In the genomic region with DNA sequence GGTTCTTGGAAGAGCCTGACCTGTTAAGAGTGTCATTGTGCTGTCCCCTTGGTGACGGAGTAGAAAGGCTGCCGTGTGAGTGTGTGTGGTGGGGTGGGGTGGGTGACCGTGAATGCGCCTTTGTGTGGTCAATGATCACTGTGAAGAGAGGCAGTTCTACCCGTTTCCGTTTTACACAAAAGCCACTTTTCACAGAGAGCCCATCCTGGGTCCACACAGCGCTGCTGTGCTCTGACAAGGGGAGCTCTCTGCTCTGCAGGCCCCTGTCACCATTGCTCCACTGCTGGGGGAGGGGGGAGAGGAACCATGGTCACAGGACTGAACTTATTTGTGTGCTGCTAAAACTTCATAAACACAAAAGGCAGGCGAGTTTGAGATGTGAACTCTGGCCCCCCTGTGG, we compare ENCODE assay signal across 10 mouse cellular contexts. TPM values are rescaled to one million over a fixed set of nuclear protein-coding genes. Genes with fewer than 3 reads are reported as not detected.
DNase-seq lines count a peak whose midpoint lies in the region; ATAC-seq and TF ChIP-seq lines count a peak whose summit lies in the region.
"Had no signal": no experiment of that assay in that cellular context is flagged by ENCODE, and none has a peak within 500 bp of the region (broad histone marks: within the 10 kb centered on the region; RNA-seq: fewer than 3 reads in every experiment).

No protein-coding gene starts in this region.

- ATAC-seq in limb, embryonic 14.5 days (ENCODE audit: low FRiP score, low read depth), result no peak

- TF ChIP-seq CTCF in spleen, adult 2 months (IDR thresholded peaks at IDR 0.05; ENCODE audit: extremely low read depth, insufficient read depth, insufficient read length, insufficient replicate concordance), result no peak

- no peak overlapping the region for H3K4me3 ChIP-seq in heart, embryonic 10.5 days
- H3K4me3 ChIP-seq in spleen, adult 2 months (ENCODE audit: extremely low read depth, insufficient read depth, insufficient read length), result peak overlapping the region; percentile 9; the same call in 1 of the 2 replicates
- no peak overlapping the region for H3K4me3 ChIP-seq in limb, embryonic 14.5 days (replicated peaks; ENCODE audit: low read length)

- H3K36me3 ChIP-seq in heart, embryonic 10.5 days, result peaks cover 22% of the 10 kb centered on the region
- H3K36me3 ChIP-seq in spleen, adult 2 months (ENCODE audit: control insufficient read depth, insufficient read depth, low read length), result peaks cover 11% of the 10 kb centered on the region
- H3K36me3 ChIP-seq in limb, embryonic 14.5 days (ENCODE audit: control insufficient read depth, insufficient read depth, low read length), result peaks cover 19% of the 10 kb centered on the region

- TF ChIP-seq POLR2A in spleen, adult 2 months (IDR thresholded peaks at IDR 0.05; ENCODE audit: low read depth, low read length), result no peak
- no peak for TF ChIP-seq POLR2A in limb, embryonic 14.5 days (IDR thresholded peaks at IDR 0.05; ENCODE audit: borderline replicate concordance, extremely low read depth, insufficient read depth, insufficient read length)

- no peak for DNase-seq in heart, embryonic 10.5 days (ENCODE audit: low spot score)
- no peak for DNase-seq in heart, adult 18-20 months
- DNase-seq in spleen, adult 2 months (ENCODE audit: low read depth in 1 of 2, low spot score in 2 of 2), result no peak
- no peak for DNase-seq in spleen, adult 18-20 months
- DNase-seq in limb, embryonic 14.5 days (ENCODE audit: low spot score), result no peak
- DNase-seq in telencephalon, adult 2 months (ENCODE audit: low read depth, low spot score), result peak; percentile 55
- DNase-seq in thymus, adult 18-20 months, result no peak
- DNase-seq in testis, postnatal 10 days (ENCODE audit: low spot score), result no peak
- DNase-seq: adrenal gland, adult 2 months had no signal

- H3K4me2 ChIP-seq in limb, embryonic 14.5 days (replicated peaks; ENCODE audit: low read depth, low read length, severe bottlenecking), result no peak overlapping the region

- H3K9ac ChIP-seq in limb, embryonic 14.5 days (ENCODE audit: low read depth, low read length, severe bottlenecking), result peak overlapping the region; percentile 36; the same call in 1 of the 2 replicates

- WGBS in heart, embryonic 10.5 days, result 72% methylated on average over 8 of the region's 8 CpGs
- 58% methylated on average over 8 of the region's 8 CpGs for WGBS in spleen, adult 2 months
- WGBS in limb, embryonic 14.5 days, result 83% methylated on average over 8 of the region's 8 CpGs

- H3K27ac ChIP-seq in heart, embryonic 10.5 days, result peak overlapping the region; percentile 56; the same call in 1 of the 2 replicates
- peak overlapping the region; percentile 26 for H3K27ac ChIP-seq in spleen, adult 2 months (ENCODE audit: insufficient read depth, low read length)
- no peak overlapping the region for H3K27ac ChIP-seq in limb, embryonic 14.5 days (replicated peaks; ENCODE audit: low read depth, low read length)

- H3K4me1 ChIP-seq in heart, embryonic 10.5 days, result peaks cover 37% of the 10 kb centered on the region
- H3K4me1 ChIP-seq in spleen, adult 2 months (ENCODE audit: control insufficient read depth, insufficient read depth, insufficient read length), result peaks cover 4% of the 10 kb centered on the region
- peaks cover 20% of the 10 kb centered on the region for H3K4me1 ChIP-seq in limb, embryonic 14.5 days (ENCODE audit: control insufficient read depth, insufficient read depth, low read length)

- H3K27me3 ChIP-seq in heart, embryonic 10.5 days (ENCODE audit: insufficient read depth, poor library complexity, severe bottlenecking), result no peaks in the 10 kb centered on the region
- H3K27me3 ChIP-seq in spleen, adult 2 months (ENCODE audit: control insufficient read depth, insufficient read depth, low read length), result no peaks in the 10 kb centered on the region
- H3K27me3 ChIP-seq in limb, embryonic 14.5 days (ENCODE audit: control insufficient read depth, insufficient read depth, low read length), result no peaks in the 10 kb centered on the region

- H3K9me3 ChIP-seq in heart, embryonic 10.5 days, result no peaks in the 10 kb centered on the region
- H3K9me3 ChIP-seq in limb, embryonic 14.5 days (ENCODE audit: control insufficient read depth, low read length), result no peaks in the 10 kb centered on the region

RNA-seq across cellular contexts. Expression of a gene that starts 2.3 kb away (rescaled TPM):
- 32.1 and 34.6 TPM in 2 replicates for polyA plus RNA-seq in heart, embryonic 10.5 days (2016; fragmentation: Nextera tagmentation; extraction: Ambion mirVana)
- 10 to 100 TPM; 11.9 to 15.9 TPM for total RNA-seq in heart, adult 18-20 months (2021)
- polyA plus RNA-seq in spleen, adult 2 months (2012; rRNA removed), result 127 and 130 TPM in 2 replicates
- 86.8 and 128 TPM in 2 replicates for polyA plus RNA-seq in limb, embryonic 14.5 days (2012; rRNA removed)
- 40.8 and 41.8 TPM in 2 replicates for polyA plus RNA-seq in limb, embryonic 14.5 days (2014; fragmentation: Nextera tagmentation; extraction: Ambion mirVana)

RNA-seq across cellular contexts. Expression of a gene that starts 2.4 kb away (rescaled TPM):
- polyA plus RNA-seq in heart, embryonic 10.5 days (2016; fragmentation: Nextera tagmentation; extraction: Ambion mirVana), result 200 and 266 TPM in 2 replicates
- 10 to 100 TPM; 23.5 to 27.8 TPM for total RNA-seq in heart, adult 18-20 months (2021)
- polyA plus RNA-seq in spleen, adult 2 months (2012; rRNA removed), result 84.0 and 103 TPM in 2 replicates
- polyA plus RNA-seq in limb, embryonic 14.5 days (2012; rRNA removed), result 366 and 417 TPM in 2 replicates
- polyA plus RNA-seq in limb, embryonic 14.5 days (2014; fragmentation: Nextera tagmentation; extraction: Ambion mirVana), result 360 and 371 TPM in 2 replicates

RNA-seq across cellular contexts. Expression of a gene that starts 13.5 kb away (rescaled TPM):
- polyA plus RNA-seq in heart, embryonic 10.5 days (2016; fragmentation: Nextera tagmentation; extraction: Ambion mirVana), result 0.14 and 0.43 TPM in 2 replicates
- total RNA-seq in heart, adult 18-20 months (2021), result 10 to 100 TPM; 13.5 to 16.6 TPM
- polyA plus RNA-seq in spleen, adult 2 months (2012; rRNA removed), result 0.02 TPM in 2 replicates
- 0.88 and 1.4 TPM in 2 replicates for polyA plus RNA-seq in limb, embryonic 14.5 days (2012; rRNA removed)
- 0.56 and 0.82 TPM in 2 replicates for polyA plus RNA-seq in limb, embryonic 14.5 days (2014; fragmentation: Nextera tagmentation; extraction: Ambion mirVana)
- total RNA-seq: megakaryocyte, adult 5-6 weeks had no signal

RNA-seq across cellular contexts. Expression of a gene that starts 14.3 kb away (rescaled TPM):
- polyA plus RNA-seq in heart, embryonic 10.5 days (2016; fragmentation: Nextera tagmentation; extraction: Ambion mirVana), result not detected in 2 replicates
- total RNA-seq in heart, adult 18-20 months (2021), result not detected
- 0.08 and 0.09 TPM in 2 replicates for polyA plus RNA-seq in spleen, adult 2 months (2012; rRNA removed)
- 0.04 TPM in 1 of 2 replicates, not detected in the other for polyA plus RNA-seq in limb, embryonic 14.5 days (2012; rRNA removed)
- 0.10 TPM in 1 of 2 replicates, not detected in the other for polyA plus RNA-seq in limb, embryonic 14.5 days (2014; fragmentation: Nextera tagmentation; extraction: Ambion mirVana)
- total RNA-seq: adrenal gland, adult 2 months; megakaryocyte, adult 5-6 weeks had no signal

RNA-seq across cellular contexts. Expression of a gene that starts 30.9 kb away (rescaled TPM):
- 2,064 and 2,176 TPM in 2 replicates for polyA plus RNA-seq in heart, embryonic 10.5 days (2016; fragmentation: Nextera tagmentation; extraction: Ambion mirVana)
- total RNA-seq in heart, adult 18-20 months (2021), result 100 to 1,000 TPM; 897 to 934 TPM
- polyA plus RNA-seq in spleen, adult 2 months (2012; rRNA removed), result 730 and 862 TPM in 2 replicates
- 882 and 1,248 TPM in 2 replicates for polyA plus RNA-seq in limb, embryonic 14.5 days (2012; rRNA removed)
- polyA plus RNA-seq in limb, embryonic 14.5 days (2014; fragmentation: Nextera tagmentation; extraction: Ambion mirVana), result 1,813 and 1,884 TPM in 2 replicates
